Mouse (Mus musculus): ENCODE results near the gene Tmcc1.

The Tmcc1 gene

DNA sequence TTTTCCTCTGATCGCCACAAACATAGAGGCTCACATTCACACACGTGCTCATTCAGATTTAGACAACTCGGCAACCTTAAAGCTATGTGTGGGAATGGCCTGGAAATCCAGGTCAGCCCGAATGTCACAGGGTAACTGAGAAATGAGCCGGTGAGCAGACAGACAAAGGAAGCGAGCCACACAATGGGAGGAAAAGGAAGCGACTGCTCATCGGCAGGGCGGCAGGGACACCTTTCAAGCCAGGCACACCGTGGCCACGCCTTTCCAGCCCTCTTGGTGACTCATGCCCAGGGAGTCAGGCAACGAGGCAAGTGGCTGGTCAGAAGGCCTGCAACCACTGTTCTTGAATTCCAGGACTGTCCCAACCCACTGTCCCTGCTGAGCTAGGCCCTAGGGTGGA, 183.9 kb downstream of the Tmcc1 start:
- no peak for DNase-seq

DNA sequence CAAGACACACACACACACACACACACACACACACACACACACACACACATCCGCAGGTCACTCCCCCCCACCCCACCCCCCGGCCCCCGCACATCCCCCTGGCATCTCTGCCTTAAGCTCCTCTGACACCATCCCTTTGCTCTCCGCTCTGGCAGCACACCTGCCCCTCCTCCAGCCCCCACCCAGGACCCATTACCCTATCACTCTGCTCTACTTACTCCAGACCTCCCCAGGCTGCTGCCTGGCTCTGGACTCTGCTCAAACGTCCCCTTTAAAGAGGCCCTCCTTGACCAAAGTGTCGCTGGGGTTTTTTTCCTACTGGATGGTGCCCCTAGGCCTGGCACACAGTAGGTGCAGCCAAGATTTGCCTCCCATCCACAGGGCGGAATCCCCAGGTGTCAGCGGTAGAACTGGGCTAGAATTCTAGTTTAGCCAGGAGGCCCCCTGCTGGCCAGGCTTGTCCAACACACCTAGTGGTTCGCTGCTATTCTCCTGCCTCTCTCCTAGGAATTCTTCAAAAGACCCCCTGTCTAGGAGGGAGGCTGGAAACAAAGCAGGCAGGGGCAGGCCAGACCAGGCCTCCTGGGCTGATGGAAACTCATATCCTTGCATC, 185.6 kb downstream of the Tmcc1 start:
- peak; percentile 74 for DNase-seq

DNA sequence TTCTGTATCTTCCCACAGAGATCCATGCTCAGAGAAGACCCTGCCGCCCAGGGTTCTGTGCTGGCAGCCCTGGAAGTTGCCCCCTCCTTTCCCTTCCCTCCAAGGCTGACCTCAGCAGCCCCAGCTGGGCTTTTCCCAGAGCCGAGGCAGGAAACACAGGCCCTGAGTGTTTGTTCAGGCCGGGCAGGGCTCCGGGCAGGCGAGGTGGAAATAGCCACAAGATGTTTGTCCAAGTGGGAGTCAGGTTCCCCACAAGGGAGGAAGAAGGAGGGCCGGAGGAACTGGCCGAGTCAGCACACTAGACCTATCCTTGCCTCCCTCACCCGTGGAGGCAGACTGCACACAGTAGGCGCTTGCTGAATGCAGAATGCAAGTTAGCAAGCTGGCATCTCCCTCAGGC, 186.6 kb downstream of the Tmcc1 start:
- DNase-seq, result peak; percentile 19

DNA sequence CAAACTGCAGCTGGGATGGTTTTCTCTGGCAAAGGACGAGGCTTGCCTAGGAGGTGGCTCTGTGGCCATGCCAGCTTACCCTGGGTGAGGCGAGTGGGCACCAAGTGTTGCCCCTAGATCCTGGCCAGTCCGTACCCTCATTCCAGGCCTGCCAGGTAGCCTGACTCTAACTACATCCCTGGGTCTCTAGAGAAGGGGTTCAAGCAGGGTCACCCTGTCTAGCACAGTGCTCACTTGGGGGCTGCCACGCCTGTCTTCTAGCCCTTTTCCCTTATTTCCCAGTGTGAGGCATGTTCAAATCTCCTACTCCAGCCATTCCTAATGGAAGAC, 187.4 kb downstream of the Tmcc1 start:
- DNase-seq, result no peak

DNA sequence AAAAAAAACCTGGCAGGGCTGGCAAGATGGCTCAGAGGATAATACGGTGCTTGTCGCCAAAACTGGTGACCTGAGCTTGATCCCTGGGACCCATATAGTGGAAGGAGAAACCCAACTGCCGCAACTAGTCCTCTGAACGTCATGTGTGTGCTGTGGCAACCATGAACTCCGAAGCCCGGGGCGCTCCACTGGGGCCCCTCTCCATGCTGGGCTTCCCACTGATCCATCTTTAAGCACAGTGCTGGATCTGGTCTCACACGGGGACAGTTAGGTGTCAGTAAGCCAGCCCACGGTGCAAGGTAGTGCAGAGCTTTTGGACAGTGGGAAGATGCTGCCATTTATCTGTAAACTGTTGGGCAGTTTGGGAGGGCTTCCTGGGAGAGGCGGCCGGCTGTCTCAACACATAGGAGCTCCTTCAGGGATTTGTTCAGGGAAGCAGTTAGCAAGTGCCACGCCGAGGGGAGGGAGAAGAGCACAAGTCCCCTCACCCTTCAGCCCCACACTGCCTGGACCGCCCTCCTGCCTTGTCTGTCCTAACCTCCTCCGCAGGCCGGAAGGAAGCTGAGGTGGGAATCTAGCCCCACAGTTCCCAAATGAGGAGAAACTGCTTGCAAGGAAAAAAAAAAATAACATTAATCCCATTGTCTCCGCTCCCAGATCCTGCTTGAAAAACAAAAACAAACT, 187.9 kb downstream of the Tmcc1 start:
- no peak for DNase-seq

DNA sequence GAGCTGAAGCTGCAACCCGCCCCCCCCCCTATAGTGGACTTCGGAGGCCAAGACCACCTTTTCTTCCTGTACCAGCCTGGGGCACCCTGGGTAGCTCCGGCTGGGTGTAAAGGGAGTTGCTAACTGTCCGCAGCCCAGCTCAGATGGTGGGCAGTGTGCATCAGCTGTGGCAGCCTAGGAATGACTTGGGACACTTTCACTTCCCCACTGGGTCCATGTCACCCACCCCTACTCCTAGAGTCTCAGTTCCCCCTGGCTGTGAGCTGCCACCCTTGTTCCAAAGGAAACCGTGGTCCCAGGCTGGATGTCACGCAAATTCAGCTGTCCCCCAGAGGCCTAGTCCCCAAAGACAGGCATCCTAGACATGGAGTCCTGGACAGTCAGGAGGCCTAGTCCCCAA, 188.6 kb downstream of the Tmcc1 start:
- no peak for DNase-seq

DNA sequence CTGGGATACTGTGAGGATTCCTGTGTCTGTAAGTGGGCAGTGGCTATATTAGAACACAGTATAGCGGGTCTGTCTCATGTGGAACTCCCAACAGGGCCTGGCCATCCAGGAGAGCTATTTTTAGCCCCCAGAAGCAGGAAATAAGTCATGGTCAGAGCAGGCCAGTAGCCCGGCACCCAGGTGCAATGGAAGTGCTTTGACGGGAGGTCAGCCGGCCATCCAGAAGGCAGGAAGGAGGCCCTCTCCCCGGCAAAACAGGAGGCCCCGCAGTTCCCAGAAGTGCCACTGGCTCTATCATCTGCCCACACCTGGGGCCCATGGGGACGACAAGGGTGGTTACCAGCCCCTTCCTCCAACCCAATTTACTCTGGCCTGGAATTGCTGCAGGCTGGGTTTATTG, 189.2 kb downstream of the Tmcc1 start:
- DNase-seq, result no peak

DNA sequence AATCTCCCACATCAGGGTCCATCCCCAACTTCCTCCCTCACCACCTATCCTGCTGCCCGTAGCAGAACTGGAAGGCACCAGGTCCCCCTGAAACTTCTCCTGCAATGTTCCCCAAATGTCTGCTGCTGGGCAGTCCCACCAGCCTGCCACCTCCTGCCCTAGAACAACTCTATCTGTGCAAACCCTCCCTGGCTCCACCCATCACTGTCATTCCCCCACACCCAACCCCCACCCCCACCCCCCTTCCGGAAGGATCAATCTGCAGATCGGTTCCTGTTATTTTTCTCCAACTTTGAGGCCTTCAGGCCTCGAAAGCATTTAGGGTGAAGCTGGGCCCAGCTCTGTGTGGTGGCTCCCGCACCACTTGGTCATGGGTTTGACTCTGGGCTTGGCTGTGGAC, 189.8 kb downstream of the Tmcc1 start:
- no peak for DNase-seq

DNA sequence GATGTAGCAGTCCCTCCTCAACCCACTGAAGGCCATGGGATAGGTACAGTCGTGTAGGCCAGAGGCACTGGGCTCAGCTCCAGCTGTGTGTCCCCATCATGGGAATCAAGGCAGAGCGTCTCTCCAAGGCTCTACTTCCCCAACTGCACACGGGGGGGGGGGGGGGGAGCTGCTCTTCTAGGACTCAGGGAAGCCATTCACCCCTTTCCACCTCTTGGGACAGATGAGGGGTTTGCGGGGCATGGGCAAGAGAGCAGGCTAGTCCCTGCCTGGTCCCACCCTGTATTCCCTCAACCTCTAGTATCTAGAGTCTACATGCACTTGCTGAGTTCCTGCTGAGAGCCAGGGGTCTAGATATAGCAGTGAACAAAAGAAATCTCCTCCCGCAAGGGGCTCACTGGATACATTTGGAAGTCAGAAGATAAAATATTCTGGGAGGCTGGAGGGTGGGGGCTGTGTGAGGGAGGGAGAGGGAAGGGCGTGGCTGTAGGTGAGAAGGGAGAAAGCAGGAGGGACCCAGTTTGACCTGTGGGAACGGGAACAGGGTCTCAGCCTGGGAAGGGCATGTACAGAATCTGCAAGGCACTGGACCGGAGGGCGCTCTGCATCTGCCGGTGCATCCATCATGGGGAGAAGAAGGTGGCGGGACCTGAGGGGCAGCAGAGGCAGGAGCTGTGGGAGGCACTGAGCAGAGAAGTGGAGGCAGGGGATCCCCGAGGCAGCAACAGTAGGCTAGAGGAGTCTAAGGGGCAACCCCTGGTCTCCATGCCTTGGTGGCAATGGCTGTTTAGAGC, 190.8 kb downstream of the Tmcc1 start:
- no peak for DNase-seq

DNA sequence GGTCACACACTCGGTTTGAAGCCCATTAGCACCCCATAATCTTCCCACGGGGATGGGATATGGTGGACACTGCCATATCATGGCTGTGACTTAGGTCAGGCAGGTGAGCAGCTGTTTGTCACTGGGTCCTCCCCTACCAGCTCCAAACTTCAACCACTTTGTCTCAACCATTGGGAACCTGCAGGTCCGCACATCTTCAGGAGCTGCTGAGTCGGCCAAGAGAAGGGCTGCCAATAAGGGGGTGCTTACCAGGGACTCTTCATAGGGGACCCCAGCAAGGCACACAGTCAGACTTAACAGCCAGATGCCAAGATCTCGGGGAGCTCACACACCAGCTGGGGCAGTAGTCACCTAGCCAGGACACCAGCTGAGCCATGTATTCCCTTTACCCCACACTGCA, 192.4 kb downstream of the Tmcc1 start:
- no peak for DNase-seq

DNA sequence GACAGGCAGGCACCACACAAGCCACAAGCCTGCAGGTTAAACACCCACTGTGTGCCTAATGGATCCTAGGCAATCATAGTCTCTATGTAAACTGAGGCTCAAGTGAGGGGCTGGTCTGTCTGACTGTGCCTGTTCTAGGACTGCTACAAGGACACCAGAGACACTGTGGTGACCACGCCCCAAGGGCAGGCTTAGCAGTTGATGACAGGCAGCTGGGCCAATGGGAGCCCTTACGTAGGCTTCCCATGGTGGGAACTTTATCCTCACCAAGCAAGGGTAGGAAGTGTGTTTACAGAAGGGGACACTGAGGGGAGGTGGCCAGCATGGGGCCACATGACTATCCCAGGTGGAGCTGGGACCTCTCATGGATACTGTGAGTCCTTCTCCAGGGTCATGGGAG, 194.1 kb downstream of the Tmcc1 start:
- DNase-seq, result no peak

DNA sequence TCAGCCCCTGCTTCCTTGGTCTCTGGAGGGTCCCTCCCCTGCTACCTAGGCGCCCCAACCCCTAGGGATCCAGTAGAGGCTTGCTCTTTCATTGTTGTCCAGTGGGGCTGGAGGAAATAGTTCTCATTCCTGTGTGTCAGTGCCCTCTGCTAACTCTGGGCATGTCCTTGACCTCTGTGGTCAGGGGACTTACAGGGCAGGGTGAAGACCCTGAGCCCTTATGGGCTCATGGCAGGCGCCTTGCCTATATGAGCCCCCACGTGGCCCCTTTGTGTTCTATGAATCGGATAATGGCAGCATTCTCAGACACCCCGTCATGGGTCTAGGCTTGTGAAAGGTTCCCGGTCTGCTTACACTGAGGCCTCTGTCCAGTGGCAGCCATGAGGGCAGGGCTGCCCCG, 194.5 kb downstream of the Tmcc1 start:
- no peak for DNase-seq

DNA sequence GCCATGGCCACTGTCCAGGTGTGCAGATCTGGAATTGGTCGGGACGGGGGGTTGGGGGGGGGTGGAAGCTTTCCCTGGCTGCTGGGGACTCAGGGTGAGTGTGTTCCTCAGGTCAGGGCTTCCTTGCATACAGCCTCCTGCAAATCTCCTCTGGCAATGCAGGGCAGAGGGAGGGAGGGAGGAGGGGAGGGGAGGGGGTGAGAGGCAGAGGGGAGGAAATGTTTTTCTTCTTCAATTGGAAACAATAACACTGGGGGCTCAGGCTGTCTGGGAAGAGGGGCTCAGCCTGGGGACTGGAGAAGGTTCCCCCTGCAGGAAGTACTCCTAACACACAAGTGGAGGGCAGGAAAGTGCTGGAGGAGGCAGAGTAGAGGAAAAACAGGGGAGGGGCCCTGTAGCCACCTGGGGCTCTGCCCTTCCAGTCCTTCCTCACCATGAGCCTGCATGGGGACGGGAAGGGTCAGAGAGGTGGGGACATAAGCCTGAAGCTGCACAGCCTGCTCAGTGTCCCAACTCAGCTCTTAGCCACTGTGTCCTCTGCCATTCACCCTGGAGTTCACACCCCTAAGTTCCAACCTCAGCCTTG, 195.5 kb downstream of the Tmcc1 start:
- no peak for DNase-seq

DNA sequence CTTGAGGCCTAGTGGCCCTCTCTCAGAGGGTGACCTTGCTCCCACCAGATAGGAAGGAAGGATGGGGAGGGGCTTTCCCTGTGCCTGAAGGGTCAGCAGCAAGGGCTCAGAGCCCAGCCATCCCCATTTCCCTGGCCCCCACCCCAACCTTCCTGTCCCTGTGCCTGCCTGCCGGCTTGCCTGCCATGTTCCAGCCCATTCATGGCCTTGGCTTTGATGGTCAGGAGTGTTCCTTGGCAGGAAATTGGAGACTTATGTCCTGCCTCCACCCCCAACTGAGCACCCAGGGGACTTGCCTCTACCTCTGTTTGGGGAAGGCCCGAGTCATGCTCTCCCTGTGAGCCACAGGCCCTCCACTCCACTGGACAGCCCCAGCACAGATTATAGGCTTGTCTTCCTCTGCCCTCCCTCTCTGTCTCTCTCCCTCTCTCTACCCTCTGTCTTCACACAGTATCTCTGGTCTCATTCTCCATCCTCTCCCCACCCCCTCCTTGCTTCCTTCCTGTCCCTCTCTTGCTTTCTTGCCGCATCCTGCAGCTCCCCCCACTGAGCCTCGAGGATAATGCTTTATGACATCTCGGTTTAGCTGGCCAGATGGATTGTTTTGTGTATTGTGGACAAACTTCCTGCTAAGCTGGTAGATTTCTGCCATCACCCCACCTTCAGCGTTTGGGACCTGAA, 197.0 kb downstream of the Tmcc1 start:
- DNase-seq, result no peak

DNA sequence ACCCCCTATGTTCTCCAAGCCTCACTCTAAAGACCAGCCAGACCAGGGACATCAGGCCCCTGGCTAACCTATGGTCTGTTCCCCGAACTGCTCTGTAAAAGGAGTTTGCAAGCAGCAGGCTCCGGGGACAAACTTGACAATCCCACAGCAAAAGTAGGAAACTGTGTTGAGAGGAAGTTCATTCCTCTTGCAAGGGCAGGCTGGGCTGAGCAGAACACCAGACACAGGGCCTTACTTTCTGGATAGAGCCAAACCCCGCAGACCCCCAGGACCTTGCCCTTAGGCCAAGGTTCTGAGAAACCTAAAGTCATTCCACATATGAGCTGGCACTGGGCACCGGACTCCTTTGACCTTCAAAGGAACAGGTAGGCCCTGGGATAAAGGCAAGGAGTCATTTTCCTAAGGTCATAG, 197.8 kb downstream of the Tmcc1 start:
- DNase-seq, result no peak

DNA sequence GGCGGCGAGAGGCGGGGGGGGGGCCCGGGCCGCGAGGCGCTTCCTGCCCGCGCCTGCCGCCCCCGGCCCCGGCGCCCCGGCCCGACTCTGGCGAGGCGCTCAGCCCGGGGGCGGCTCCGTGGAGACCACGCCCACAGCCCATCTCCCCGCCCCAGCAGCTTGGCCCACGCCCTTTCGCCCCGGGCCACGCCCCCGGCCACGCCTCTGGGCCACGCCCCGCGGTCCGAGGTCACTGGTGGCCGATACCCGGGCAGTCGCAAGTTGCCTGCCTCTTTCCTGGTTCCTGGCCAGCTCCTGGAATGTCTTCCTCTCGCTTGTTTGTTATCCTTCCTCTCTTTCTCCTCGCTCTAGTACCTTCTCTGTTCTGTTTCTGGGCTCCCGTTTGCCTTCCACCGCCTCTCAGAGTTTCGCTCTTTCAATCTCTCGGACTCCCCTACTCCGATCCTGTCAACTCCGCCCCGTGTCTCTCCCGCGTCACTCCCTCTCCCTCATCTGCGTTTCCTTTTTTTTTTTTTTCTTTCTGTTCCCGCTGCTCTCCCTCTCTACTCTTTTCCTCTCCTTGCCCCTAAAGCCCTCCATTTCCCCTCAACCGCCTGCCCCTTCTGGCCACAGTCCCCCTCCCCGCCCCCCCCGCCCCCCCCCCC, 198.3 kb downstream of the Tmcc1 start, which contains the start of gene Plxnd1:
Plxnd1 (minus strand) TSS at position 129 of the 644 bp plus-strand sequence.
- DNase-seq, result peak; percentile 82

DNA sequence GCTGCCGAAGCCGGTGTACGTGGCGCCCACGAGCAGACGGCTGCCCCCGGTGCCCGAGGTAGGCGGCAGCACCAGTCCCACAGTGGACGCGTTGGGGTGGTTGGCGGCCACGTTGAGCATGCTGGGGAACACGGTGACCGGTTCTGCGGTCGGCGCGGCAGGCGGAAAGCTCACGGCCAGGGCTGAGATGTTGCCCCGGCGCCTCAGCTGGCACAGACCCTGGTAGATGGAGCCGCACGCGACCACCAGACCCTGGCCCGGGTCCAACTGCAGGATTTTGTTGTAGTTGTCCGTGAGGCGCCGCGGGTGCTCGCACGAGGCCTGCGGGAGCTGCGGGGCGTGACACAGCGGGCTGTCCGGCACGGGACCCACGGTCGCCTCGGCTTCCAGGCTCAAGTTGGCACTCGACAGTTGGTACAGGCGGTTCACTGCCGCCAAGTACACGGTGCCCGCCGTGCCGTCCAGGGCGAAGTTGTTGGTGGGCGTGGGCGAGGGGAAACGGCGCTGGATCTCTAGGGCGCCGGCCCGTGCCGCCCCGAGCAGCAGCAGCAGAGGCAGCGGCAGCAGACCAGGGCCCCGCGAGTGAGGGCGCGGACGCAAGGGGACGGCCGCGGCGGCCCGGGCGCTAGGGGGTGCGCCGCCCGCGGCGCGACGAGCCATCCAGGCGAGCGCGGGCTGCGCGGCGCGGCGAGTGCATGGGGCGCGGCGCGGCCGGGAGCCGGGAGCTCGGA, 199.0 kb downstream of the Tmcc1 start:
- no peak for DNase-seq

DNA sequence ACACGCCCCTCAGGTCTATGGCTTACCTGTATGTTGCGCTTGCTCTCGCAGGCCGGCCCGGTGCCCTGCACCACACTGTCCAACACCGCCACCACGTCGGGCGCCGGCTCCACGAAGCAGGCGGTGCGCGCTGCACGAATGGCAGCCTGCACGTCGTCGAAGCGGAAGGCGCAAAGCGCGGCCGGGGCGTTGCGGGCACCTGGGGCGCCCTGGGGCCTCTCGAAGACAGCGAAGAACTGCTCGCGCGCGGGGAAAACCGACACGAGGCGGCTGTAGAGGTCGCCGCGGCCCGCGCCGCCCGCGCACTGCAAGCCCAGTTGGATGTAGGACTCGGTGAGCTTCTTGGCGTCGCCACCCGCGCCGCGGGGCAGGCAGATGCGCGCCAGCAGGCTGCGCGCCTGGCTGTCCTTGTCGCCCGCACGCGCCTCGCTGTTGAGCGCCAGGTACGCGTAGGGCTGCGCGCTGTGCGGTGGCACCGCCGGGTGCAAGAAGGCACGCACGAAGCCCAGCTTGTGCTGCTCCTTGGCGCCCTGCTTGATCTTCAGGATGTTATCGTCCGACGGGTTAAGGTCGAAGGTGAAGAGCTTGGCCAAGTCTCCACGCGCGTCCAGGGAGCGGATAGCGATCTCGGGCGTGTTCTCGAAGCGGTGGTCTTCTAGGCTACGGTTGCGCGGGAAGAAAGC, 199.7 kb downstream of the Tmcc1 start:
- DNase-seq, result no peak

DNA sequence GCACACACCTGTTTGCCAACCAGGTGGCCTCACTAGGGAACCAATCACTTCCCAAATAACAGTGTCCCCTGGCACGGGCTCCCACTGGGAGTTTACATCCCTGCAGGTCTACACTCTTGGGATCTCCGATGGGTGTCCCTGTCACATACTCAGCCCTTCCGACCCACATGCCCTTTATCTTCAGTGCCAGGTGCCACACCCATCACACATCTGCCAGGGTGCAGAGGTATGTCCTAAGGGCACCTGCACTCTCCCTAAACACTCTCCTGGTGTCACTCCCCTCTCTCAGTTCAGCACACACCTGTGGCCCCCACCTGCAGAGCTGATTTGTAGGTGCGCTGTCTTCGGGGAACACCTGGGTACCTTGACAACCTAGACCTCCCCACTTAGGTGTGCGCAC, 200.3 kb downstream of the Tmcc1 start:
- DNase-seq, result no peak

DNA sequence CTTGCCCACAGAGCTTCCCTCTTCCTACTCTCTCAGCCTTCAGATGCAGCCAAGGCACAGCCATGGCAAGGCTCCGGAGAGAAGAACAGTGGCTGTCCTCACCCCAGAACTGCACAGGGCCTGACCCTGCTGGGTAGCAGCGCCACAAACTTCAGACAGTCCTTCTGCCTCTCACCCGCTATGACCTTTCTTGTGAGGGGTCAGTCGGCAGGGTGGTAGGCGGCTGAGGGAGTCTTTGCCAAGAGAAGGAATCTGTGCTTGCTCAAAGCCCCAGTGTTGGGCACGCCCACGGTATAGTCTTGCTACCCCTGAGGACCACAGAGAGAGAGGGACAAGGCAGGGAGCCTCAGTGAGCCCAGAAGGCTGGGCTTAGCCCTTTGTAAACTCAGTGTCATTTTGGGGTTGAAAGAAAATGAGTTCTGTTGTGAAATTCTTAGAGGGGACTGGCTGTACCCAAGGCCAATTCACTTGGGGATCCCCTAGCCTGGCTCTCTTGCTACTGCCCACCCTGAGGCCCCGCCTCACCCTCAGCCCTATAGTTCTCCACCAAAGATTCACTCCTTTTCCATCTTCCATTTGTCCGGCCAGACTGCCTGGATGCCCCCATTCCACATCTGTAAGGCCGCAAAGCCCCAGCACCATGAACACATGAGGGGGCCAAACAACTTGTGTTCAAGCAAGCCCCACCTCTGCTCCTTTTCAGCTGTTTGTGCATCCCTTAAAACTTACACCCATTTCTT, 201.2 kb downstream of the Tmcc1 start:
- DNase-seq, result no peak

All from cerebellum, adult 8-10 months (tissue).